Mouse (Mus musculus) brain, embryonic 14.5 days (tissue): ENCODE results near the gene Sec1.

Experiments
- CTCF ChIP-seq: fragments of 200-500 bp; IDR thresholded peaks from 2 replicates; pipeline ENCODE4 v1.5.1; 2012; ENCODE audit warnings: inconsistent platforms, mild to moderate bottlenecking, moderate library complexity, borderline replicate concordance; ENCODE audit not compliant: insufficient read depth, insufficient read length; ENCODE audit errors: extremely low read depth
- POLR2A ChIP-seq: fragments of 200-500 bp; IDR thresholded peaks from 2 replicates; pipeline ENCODE4 v1.6.1; 2012; ENCODE audit warnings: mild to moderate bottlenecking, inconsistent platforms, borderline replicate concordance; ENCODE audit not compliant: poor library complexity, insufficient read depth, insufficient read length, severe bottlenecking; ENCODE audit errors: extremely low read depth

DNA sequence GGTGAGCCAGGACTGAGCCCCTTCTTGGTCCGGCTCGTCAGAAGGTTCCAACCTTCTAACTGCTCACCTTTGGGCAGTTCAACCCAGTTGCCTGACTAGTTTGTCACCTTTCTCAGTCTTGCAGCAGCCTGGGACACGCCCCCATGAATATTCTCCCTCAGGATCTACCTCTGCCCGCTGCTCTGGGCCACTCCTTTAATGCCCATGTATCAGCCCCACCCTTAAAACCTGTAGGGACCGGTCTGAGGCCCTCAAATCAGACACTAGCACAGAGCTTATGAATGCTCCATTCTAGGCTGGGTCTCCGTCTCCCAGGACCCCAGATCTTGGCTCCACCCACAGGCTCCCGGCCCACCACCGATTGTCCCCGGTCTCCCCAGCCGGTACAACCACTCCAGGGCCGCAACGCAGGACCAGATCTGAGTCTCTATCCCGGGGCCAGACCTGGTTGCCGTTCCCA is 20.5 kb upstream of the Sec1 start:
- TF ChIP-seq CTCF (no peak), POLR2A (no peak)
